Mouse (Mus musculus): ENCODE results near the gene Cacng5. TPM values are rescaled to one million over a fixed set of nuclear protein-coding genes. Genes with fewer than 3 reads are reported as not detected.

The Cacng5 gene
- polyA plus RNA-seq, 1 experiment from 2014 or later: 8.0 TPM

DNA sequence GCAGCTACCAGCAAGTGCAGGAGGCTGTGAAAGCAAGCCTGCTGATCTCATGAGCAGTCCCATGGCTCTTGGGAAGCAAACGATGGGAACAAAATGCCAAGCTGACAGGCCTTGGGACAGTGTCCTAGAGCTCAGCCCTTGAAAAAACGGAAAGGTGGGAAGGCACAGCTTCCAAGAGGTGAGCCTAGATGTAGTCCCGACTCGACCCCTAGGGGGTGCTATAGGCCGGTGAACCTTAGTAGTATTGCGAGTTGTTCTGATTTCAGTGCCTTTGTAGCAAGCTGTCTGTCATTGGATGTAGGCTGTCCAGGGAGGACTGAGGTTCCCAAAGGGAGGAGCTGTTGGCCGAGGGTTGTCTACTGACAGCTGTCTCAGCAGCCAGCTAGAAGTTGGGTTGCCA is 49.7 kb downstream of the Cacng5 start:
- 0 out of 2 replicates have a peak, but pooled peaks have one; percentile 16 for ATAC-seq
- Histone ChIP-seq H3K36me3 (ENCODE audit: control insufficient read depth, insufficient read depth) (no peaks in the 10 kb centered on the region), H3K27me3 (replicated peaks; ENCODE audit: control insufficient read depth, insufficient read depth, low read length) (no peaks in the 10 kb centered on the region), H3K4me2 (ENCODE audit: low read length) (no peak overlapping the region), H3K9me3 (ENCODE audit: control insufficient read depth, low read length) (no peaks in the 10 kb centered on the region), H3K4me3 (replicated peaks; ENCODE audit: low read length) (no peak overlapping the region), H3K4me1 (replicated peaks; ENCODE audit: control insufficient read depth, insufficient read depth, low read length) (peaks cover 8% of the 10 kb centered on the region), H3K27ac (ENCODE audit: low read length) (no peak overlapping the region), H3K9ac (replicated peaks; ENCODE audit: low read depth, low read length) (no peak overlapping the region)
- WGBS: 13% methylated on average over 7 of the region's 7 CpGs

DNA sequence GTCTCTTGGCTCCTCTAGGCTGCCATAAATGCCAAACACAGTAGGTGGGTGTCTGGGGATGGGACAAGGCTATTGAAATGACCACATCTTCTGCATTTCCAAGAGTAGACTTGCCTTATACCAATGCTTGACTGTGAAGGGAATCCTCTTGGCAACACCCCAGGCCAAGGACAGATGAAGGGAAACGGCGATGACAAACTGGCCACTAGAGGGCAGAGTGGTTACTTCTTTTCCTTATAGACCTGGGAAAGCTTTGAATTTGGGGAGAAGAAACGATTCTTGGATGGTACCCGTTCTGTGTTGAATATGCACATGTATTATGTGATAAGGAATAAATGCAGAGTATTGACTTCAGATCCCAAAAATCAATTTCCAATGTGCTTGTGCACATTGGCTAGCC is 50.8 kb downstream of the Cacng5 start:
- Histone ChIP-seq H3K27me3 (replicated peaks; ENCODE audit: control insufficient read depth, insufficient read depth, low read length) (no peaks in the 10 kb centered on the region), H3K4me3 (replicated peaks; ENCODE audit: low read length) (no peak overlapping the region), H3K4me1 (replicated peaks; ENCODE audit: control insufficient read depth, insufficient read depth, low read length) (peaks cover 8% of the 10 kb centered on the region), H3K36me3 (ENCODE audit: control insufficient read depth, insufficient read depth) (no peaks in the 10 kb centered on the region), H3K27ac (ENCODE audit: low read length) (no peak overlapping the region), H3K4me2 (ENCODE audit: low read length) (no peak overlapping the region), H3K9me3 (ENCODE audit: control insufficient read depth, low read length) (no peaks in the 10 kb centered on the region), H3K9ac (replicated peaks; ENCODE audit: low read depth, low read length) (no peak overlapping the region)
- 4% methylated on average over 4 of the region's 4 CpGs for WGBS
- ATAC-seq: no peak

- ATAC-seq: no peak
- Histone ChIP-seq H3K9ac (replicated peaks; ENCODE audit: low read depth, low read length) (no peak overlapping the region), H3K36me3 (ENCODE audit: control insufficient read depth, insufficient read depth) (no peaks in the 10 kb centered on the region)
Measured at GRCm38 (mm10) chr11:107861738-107862137, 53.1 kb downstream of the Cacng5 start.

DNA sequence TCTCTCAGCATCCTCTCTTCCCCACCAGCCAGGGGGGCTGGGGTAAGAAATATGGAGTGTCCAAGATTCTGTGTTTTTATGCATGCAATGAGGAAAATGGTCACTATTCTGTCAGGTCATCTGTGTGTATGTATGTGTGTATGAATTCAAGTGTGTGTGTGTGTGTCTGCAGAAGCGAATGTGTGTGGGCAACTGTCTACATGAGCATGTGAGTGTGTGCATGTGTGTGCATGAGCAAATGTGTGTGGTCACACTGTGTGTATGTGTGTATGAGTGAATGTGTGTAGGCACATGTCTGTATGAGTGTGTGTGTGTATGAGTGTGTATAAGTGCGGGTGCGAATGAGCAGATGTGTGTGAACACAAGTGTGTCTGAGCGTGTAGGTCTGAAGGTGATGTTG is 55.0 kb downstream of the Cacng5 start:
- ATAC-seq: no peak
- 90% methylated on average over 4 of the region's 4 CpGs for WGBS
- H3K9me3 ChIP-seq (ENCODE audit: control insufficient read depth, low read length): no peaks in the 10 kb centered on the region
- H3K9ac ChIP-seq (replicated peaks; ENCODE audit: low read depth, low read length): no peak overlapping the region
- no peak overlapping the region for H3K27ac ChIP-seq (ENCODE audit: low read length)
- H3K4me2 ChIP-seq (ENCODE audit: low read length): no peak overlapping the region
- H3K4me1 ChIP-seq (replicated peaks; ENCODE audit: control insufficient read depth, insufficient read depth, low read length): no peaks in the 10 kb centered on the region
- H3K27me3 ChIP-seq (replicated peaks; ENCODE audit: control insufficient read depth, insufficient read depth, low read length): no peaks in the 10 kb centered on the region
- no peak overlapping the region for H3K4me3 ChIP-seq (replicated peaks; ENCODE audit: low read length)
- H3K36me3 ChIP-seq (ENCODE audit: control insufficient read depth, insufficient read depth): no peaks in the 10 kb centered on the region

More at GRCm38 (mm10) chr11:107861738-107862137, 53.1 kb downstream of the Cacng5 start:
- H3K4me1 ChIP-seq (replicated peaks; ENCODE audit: control insufficient read depth, insufficient read depth, low read length): no peaks in the 10 kb centered on the region
- no peak overlapping the region for H3K4me3 ChIP-seq (replicated peaks; ENCODE audit: low read length)
- no peaks in the 10 kb centered on the region for H3K27me3 ChIP-seq (replicated peaks; ENCODE audit: control insufficient read depth, insufficient read depth, low read length)
- H3K9me3 ChIP-seq (ENCODE audit: control insufficient read depth, low read length): no peaks in the 10 kb centered on the region
- 63% methylated on average over 5 of the region's 5 CpGs for WGBS
- H3K27ac ChIP-seq (ENCODE audit: low read length): no peak overlapping the region
- no peak overlapping the region for H3K4me2 ChIP-seq (ENCODE audit: low read length)

DNA sequence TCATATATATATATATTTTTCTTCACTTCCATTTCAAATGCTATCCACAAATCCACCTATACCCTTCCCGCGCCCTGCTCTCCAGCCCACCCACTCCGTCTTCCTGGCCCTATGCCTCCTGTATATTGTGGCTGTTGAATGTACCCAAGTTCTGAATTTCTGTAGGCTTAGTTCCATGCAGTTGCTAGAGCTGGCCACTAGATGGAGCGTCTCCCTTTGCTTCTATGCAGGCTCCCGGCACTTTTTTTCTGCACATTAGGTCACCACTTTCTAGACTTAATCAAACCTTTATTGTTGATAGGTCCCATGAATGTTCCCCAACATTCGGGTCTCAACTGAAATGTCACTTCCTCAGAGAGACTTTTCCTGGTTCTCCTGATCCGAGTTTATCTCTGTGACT is 55.6 kb downstream of the Cacng5 start:
- ATAC-seq: no peak
- no peak overlapping the region for H3K27ac ChIP-seq (ENCODE audit: low read length)
- no peaks in the 10 kb centered on the region for H3K9me3 ChIP-seq (ENCODE audit: control insufficient read depth, low read length)
- H3K4me3 ChIP-seq (replicated peaks; ENCODE audit: low read length): no peak overlapping the region
- no peaks in the 10 kb centered on the region for H3K27me3 ChIP-seq (replicated peaks; ENCODE audit: control insufficient read depth, insufficient read depth, low read length)
- H3K4me2 ChIP-seq (ENCODE audit: low read length): no peak overlapping the region
- no peaks in the 10 kb centered on the region for H3K36me3 ChIP-seq (ENCODE audit: control insufficient read depth, insufficient read depth)
- H3K9ac ChIP-seq (replicated peaks; ENCODE audit: low read depth, low read length): no peak overlapping the region
- 15% methylated on average over 7 of the region's 7 CpGs for WGBS
- H3K4me1 ChIP-seq (replicated peaks; ENCODE audit: control insufficient read depth, insufficient read depth, low read length): no peaks in the 10 kb centered on the region

- H3K4me2 ChIP-seq (ENCODE audit: low read length): no peak overlapping the region
- peaks cover 5% of the 10 kb centered on the region; the same call in 1 of the 2 replicates for H3K4me1 ChIP-seq (replicated peaks; ENCODE audit: control insufficient read depth, insufficient read depth, low read length)
- H3K27me3 ChIP-seq (replicated peaks; ENCODE audit: control insufficient read depth, insufficient read depth, low read length): no peaks in the 10 kb centered on the region
- no peaks in the 10 kb centered on the region for H3K9me3 ChIP-seq (ENCODE audit: control insufficient read depth, low read length)
- H3K36me3 ChIP-seq (ENCODE audit: control insufficient read depth, insufficient read depth): no peaks in the 10 kb centered on the region
- WGBS: 39% methylated on average over 1 of the region's 1 CpGs
- H3K27ac ChIP-seq (ENCODE audit: low read length): no peak overlapping the region
- no peak overlapping the region for H3K9ac ChIP-seq (replicated peaks; ENCODE audit: low read depth, low read length)
- no peak for ATAC-seq
- H3K4me3 ChIP-seq (replicated peaks; ENCODE audit: low read length): no peak overlapping the region
Measured at GRCm38 (mm10) chr11:107853088-107853487, 61.8 kb downstream of the Cacng5 start.

DNA sequence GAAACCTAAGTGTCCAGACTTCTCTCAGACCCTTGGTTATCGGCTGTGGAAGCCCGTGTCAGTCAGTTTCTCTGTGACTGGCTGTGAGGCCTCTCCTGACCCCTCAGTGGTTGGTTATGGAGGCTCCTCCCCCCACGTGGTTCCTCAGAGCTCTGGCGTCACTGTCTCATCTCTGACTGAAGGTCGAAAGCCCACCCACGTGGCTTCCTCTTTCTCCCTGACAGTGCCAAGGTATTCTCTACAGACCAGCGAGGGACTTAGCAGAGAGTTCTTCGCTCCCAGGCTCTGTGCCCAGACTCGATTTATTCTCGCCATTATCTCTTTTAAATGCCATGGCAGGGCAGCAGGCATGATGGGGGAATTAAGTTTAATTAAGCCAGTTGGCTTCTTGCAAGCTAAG is 65.2 kb downstream of the Cacng5 start:
- Histone ChIP-seq H3K4me2 (ENCODE audit: low read length) (no peak overlapping the region; the same call in 1 of the 2 replicates), H3K36me3 (ENCODE audit: control insufficient read depth, insufficient read depth) (no peaks in the 10 kb centered on the region), H3K9me3 (ENCODE audit: control insufficient read depth, low read length) (no peaks in the 10 kb centered on the region), H3K4me1 (replicated peaks; ENCODE audit: control insufficient read depth, insufficient read depth, low read length) (peaks cover 5% of the 10 kb centered on the region; the same call in 1 of the 2 replicates), H3K27ac (ENCODE audit: low read length) (no peak overlapping the region), H3K4me3 (replicated peaks; ENCODE audit: low read length) (no peak overlapping the region), H3K27me3 (replicated peaks; ENCODE audit: control insufficient read depth, insufficient read depth, low read length) (no peaks in the 10 kb centered on the region), H3K9ac (replicated peaks; ENCODE audit: low read depth, low read length) (no peak overlapping the region)
- no peak for ATAC-seq
- WGBS: 27% methylated on average over 10 of the region's 10 CpGs

GRCm38 (mm10) chr11:107844175-107844574 is 70.7 kb downstream of the Cacng5 start:
- 94% methylated on average over 1 of the region's 1 CpGs for WGBS
- Histone ChIP-seq H3K36me3 (ENCODE audit: control insufficient read depth, insufficient read depth) (no peaks in the 10 kb centered on the region), H3K4me1 (replicated peaks; ENCODE audit: control insufficient read depth, insufficient read depth, low read length) (no peaks in the 10 kb centered on the region), H3K27me3 (replicated peaks; ENCODE audit: control insufficient read depth, insufficient read depth, low read length) (no peaks in the 10 kb centered on the region), H3K4me2 (ENCODE audit: low read length) (no peak overlapping the region), H3K27ac (ENCODE audit: low read length) (no peak overlapping the region), H3K9ac (replicated peaks; ENCODE audit: low read depth, low read length) (no peak overlapping the region), H3K9me3 (ENCODE audit: control insufficient read depth, low read length) (peaks cover 2% of the 10 kb centered on the region; the same call in 1 of the 2 replicates), H3K4me3 (replicated peaks; ENCODE audit: low read length) (no peak overlapping the region)
- ATAC-seq: no peak

DNA sequence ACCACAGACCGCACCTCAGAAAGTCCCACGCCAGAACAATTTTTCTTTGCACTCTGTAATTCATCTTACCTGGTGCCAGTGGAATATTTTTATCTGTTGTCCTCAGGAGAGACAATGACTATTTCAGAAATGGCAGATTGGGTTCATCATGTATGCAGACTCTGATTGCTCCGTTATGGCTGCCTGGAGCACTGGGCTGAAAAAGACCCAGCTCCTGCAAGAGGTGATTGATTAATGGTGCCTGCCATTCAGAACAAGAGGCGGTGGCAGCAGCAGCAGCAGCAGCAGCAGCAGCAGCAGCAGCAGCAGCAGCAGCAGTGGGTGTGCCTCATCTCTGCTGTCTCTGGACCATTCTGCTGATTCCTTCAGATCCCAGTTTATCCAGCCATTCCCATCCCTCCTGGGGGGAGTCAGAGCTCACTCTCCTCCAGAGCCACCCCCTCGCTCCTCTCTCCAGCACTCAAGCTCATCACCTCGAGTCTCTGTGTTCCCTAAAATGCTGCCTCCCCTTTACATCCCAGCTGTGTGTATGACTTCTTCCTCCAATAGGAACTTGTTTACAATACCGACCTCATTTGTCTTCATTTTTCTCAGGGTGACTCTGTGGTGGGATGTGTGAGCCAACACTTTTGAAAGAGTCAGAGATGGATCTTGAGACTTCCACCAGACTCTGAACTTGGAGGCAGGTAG is 81.4 kb downstream of the Cacng5 start:
- no peak for ATAC-seq
- 0 out of 2 replicates have a peak overlapping the region, but pooled peaks have one; percentile 12 for H3K27ac ChIP-seq (ENCODE audit: low read length)
- WGBS: 60% methylated on average over 7 of the region's 7 CpGs

More for the DNA sequence above, 81.4 kb downstream of the Cacng5 start:
- Histone ChIP-seq H3K4me2 (ENCODE audit: low read length) (no peak overlapping the region), H3K4me1 (replicated peaks; ENCODE audit: control insufficient read depth, insufficient read depth, low read length) (no peaks in the 10 kb centered on the region), H3K27me3 (replicated peaks; ENCODE audit: control insufficient read depth, insufficient read depth, low read length) (no peaks in the 10 kb centered on the region), H3K4me3 (replicated peaks; ENCODE audit: low read length) (no peak overlapping the region), H3K9me3 (ENCODE audit: control insufficient read depth, low read length) (no peaks in the 10 kb centered on the region), H3K9ac (replicated peaks; ENCODE audit: low read depth, low read length) (no peak overlapping the region), H3K36me3 (ENCODE audit: control insufficient read depth, insufficient read depth) (no peaks in the 10 kb centered on the region)
